ENCODE assay signal across 9 mouse cellular contexts in genomic region chr6:73368047-73368835, GRCm38 (mm10).
DNase-seq lines count a peak whose midpoint lies in the region; ATAC-seq and TF ChIP-seq lines count a peak whose summit lies in the region.
"Had no signal": no experiment of that assay in that cellular context is flagged by ENCODE, and none has a peak within 500 bp of the region (broad histone marks: within the 10 kb centered on the region; RNA-seq: fewer than 3 reads in every experiment).

No protein-coding gene starts in this region.

- 11% methylated on average over 21 of the region's 21 CpGs for WGBS in hindbrain, embryonic 15.5 days
- 13% methylated on average over 21 of the region's 21 CpGs for WGBS in neural tube, embryonic 11.5 days

- no peak for TF ChIP-seq CTCF in layer of hippocampus, adult 2 months (conservative IDR thresholded peaks at IDR 0.05)

- H3K9me3 ChIP-seq in hindbrain, embryonic 15.5 days: no peaks in the 10 kb centered on the region
- no peaks in the 10 kb centered on the region for H3K9me3 ChIP-seq in neural tube, embryonic 11.5 days (ENCODE audit: control insufficient read depth, low read length)

- H3K4me2 ChIP-seq in hindbrain, embryonic 15.5 days: peak overlapping the region; percentile 48
- H3K4me2 ChIP-seq in neural tube, embryonic 11.5 days (ENCODE audit: low read depth): 0 out of 2 replicates have a peak overlapping the region, but pooled peaks have one; percentile 7

- H3K4me3 ChIP-seq in layer of hippocampus, adult 2 months: peak overlapping the region; percentile 37
- H3K4me3 ChIP-seq in hindbrain, embryonic 15.5 days: peak overlapping the region; percentile 8; the same call in 1 of the 2 replicates
- no peak overlapping the region for H3K4me3 ChIP-seq in neural tube, embryonic 11.5 days (ENCODE audit: low read depth, low read length)

- intact Hi-C loops in left cerebral cortex, postnatal 4 days (cut with DNase I): no loop called here

- peak overlapping the region; percentile 46 for H3K27ac ChIP-seq in layer of hippocampus, adult 2 months
- no peak overlapping the region for H3K27ac ChIP-seq in hindbrain, embryonic 15.5 days (replicated peaks)
- H3K27ac ChIP-seq in neural tube, embryonic 11.5 days (ENCODE audit: low read depth, low read length): no peak overlapping the region
- H3K27ac ChIP-seq: macrophage had no signal

- no peaks in the 10 kb centered on the region for H3K27me3 ChIP-seq in hindbrain, embryonic 15.5 days
- no peaks in the 10 kb centered on the region for H3K27me3 ChIP-seq in neural tube, embryonic 11.5 days (ENCODE audit: control insufficient read depth, insufficient read depth, low read length)

- H3K9ac ChIP-seq in hindbrain, embryonic 15.5 days: no peak overlapping the region
- no peak overlapping the region for H3K9ac ChIP-seq in neural tube, embryonic 11.5 days (ENCODE audit: low read length)

- DNase-seq in layer of hippocampus, adult 2 months (ENCODE audit: low spot score in 2 of 2): no peak
- DNase-seq in layer of hippocampus, adult 9-10 months (ENCODE audit: low spot score): no peak
- DNase-seq in neural tube, embryonic 11.5 days (ENCODE audit: low spot score): no peak
- DNase-seq in ovary, postnatal 36 days (ENCODE audit: low spot score): no peak
- DNase-seq in left cerebral cortex, postnatal 4 days: no peak
- no peak for DNase-seq in thymus, postnatal 10 days (ENCODE audit: low spot score in 2 of 2)

- peak; percentile 43; the same call in 1 of the 2 replicates for ATAC-seq in common myeloid progenitor, adult 5-6 weeks (replicated peaks; ENCODE audit: low read depth, poor library complexity, severe bottlenecking)
- peak; percentile 35; the same call in 1 of the 2 replicates for ATAC-seq in hindbrain, embryonic 15.5 days (ENCODE audit: low FRiP score, low read depth)
- ATAC-seq in neural tube, embryonic 11.5 days (ENCODE audit: insufficient read depth, low FRiP score, low TSS enrichment): no peak; the same call in 1 of the 2 replicates

- H3K36me3 ChIP-seq in hindbrain, embryonic 15.5 days: no peaks in the 10 kb centered on the region
- no peaks in the 10 kb centered on the region for H3K36me3 ChIP-seq in neural tube, embryonic 11.5 days (ENCODE audit: control insufficient read depth, insufficient read depth, low read length)

- peaks cover 9% of the 10 kb centered on the region for H3K4me1 ChIP-seq in hindbrain, embryonic 15.5 days (replicated peaks)
- H3K4me1 ChIP-seq in neural tube, embryonic 11.5 days (ENCODE audit: control insufficient read depth, insufficient read depth, low read length): no peaks in the 10 kb centered on the region
